Mouse (Mus musculus): ENCODE measurements around the gene Tmem131. TPM values are rescaled to one million over a fixed set of nuclear protein-coding genes. Genes with fewer than 3 reads are reported as not detected.
A peak's percentile ranks its signal among the peaks of the same experiment; 100 is the strongest.

The Tmem131 gene
- polyA plus RNA-seq, 1 experiment from 2014 or later = 8.0 TPM

- Histone ChIP-seq H3K4me1 (replicated peaks) (no peaks in the 10 kb centered on the region), H3K4me3 (replicated peaks) (no peak overlapping the region), H3K27me3 (no peaks in the 10 kb centered on the region), H3K27ac (replicated peaks) (no peak overlapping the region), H3K36me3 (replicated peaks) (no peaks in the 10 kb centered on the region), H3K9me3 (replicated peaks) (no peaks in the 10 kb centered on the region), H3K9ac (no peak overlapping the region), H3K4me2 (no peak overlapping the region)
- ATAC-seq (ENCODE audit: insufficient read depth) = no peak
- WGBS (ENCODE audit: insufficient replicate concordance) = 69% methylated on average over 3 of the region's 3 CpGs
Measured at GRCm38 (mm10) chr1:36970918-36971617, 27.6 kb upstream of the Tmem131 start.

- H3K36me3 ChIP-seq (replicated peaks) = no peaks in the 10 kb centered on the region
- no peak for ATAC-seq (ENCODE audit: insufficient read depth)
- 76% methylated on average over 5 of the region's 5 CpGs for WGBS (ENCODE audit: insufficient replicate concordance)
Measured at GRCm38 (mm10) chr1:36965831-36966230, 22.4 kb upstream of the Tmem131 start.

GRCm38 (mm10) chr1:36962379-36963176, 19.1 kb upstream of the Tmem131 start:
- no peaks in the 10 kb centered on the region for H3K4me1 ChIP-seq (replicated peaks)
- no peak overlapping the region for H3K4me2 ChIP-seq
- H3K27me3 ChIP-seq = no peaks in the 10 kb centered on the region
- 65% methylated on average over 10 of the region's 10 CpGs for WGBS (ENCODE audit: insufficient replicate concordance)
- ATAC-seq (ENCODE audit: insufficient read depth) = no peak
- no peak overlapping the region for H3K4me3 ChIP-seq (replicated peaks)
- H3K36me3 ChIP-seq (replicated peaks) = no peaks in the 10 kb centered on the region
- no peaks in the 10 kb centered on the region for H3K9me3 ChIP-seq (replicated peaks)
- H3K27ac ChIP-seq (replicated peaks) = no peak overlapping the region
- no peak overlapping the region for H3K9ac ChIP-seq

More at GRCm38 (mm10) chr1:36965831-36966230, 22.4 kb upstream of the Tmem131 start:
- no peak overlapping the region for H3K4me2 ChIP-seq
- no peaks in the 10 kb centered on the region for H3K27me3 ChIP-seq
- no peak overlapping the region for H3K4me3 ChIP-seq (replicated peaks)
- H3K9ac ChIP-seq = no peak overlapping the region
- no peaks in the 10 kb centered on the region for H3K9me3 ChIP-seq (replicated peaks)
- H3K27ac ChIP-seq (replicated peaks) = no peak overlapping the region
- no peaks in the 10 kb centered on the region for H3K4me1 ChIP-seq (replicated peaks)

GRCm38 (mm10) chr1:36960509-36961222, 17.2 kb upstream of the Tmem131 start:
- H3K27ac ChIP-seq (replicated peaks) = no peak overlapping the region

GRCm38 (mm10) chr1:36949591-36950184, 6.2 kb upstream of the Tmem131 start:
- Histone ChIP-seq H3K36me3 (replicated peaks) (no peaks in the 10 kb centered on the region), H3K27ac (replicated peaks) (no peak overlapping the region), H3K4me2 (no peak overlapping the region), H3K9me3 (replicated peaks) (no peaks in the 10 kb centered on the region), H3K4me3 (replicated peaks) (no peak overlapping the region), H3K27me3 (peaks cover 4% of the 10 kb centered on the region; the same call in 1 of the 2 replicates), H3K4me1 (replicated peaks) (peaks cover 3% of the 10 kb centered on the region), H3K9ac (no peak overlapping the region)
- ATAC-seq (ENCODE audit: insufficient read depth) = no peak
- 58% methylated on average over 7 of the region's 7 CpGs for WGBS (ENCODE audit: insufficient replicate concordance)

More at GRCm38 (mm10) chr1:36960509-36961222, 17.2 kb upstream of the Tmem131 start:
- ATAC-seq (ENCODE audit: insufficient read depth) = no peak
- Histone ChIP-seq H3K4me1 (replicated peaks) (no peaks in the 10 kb centered on the region), H3K9me3 (replicated peaks) (no peaks in the 10 kb centered on the region), H3K36me3 (replicated peaks) (no peaks in the 10 kb centered on the region), H3K4me3 (replicated peaks) (no peak overlapping the region), H3K9ac (no peak overlapping the region), H3K4me2 (no peak overlapping the region), H3K27me3 (no peaks in the 10 kb centered on the region)
- WGBS (ENCODE audit: insufficient replicate concordance) = 64% methylated on average over 16 of the region's 16 CpGs

DNA sequence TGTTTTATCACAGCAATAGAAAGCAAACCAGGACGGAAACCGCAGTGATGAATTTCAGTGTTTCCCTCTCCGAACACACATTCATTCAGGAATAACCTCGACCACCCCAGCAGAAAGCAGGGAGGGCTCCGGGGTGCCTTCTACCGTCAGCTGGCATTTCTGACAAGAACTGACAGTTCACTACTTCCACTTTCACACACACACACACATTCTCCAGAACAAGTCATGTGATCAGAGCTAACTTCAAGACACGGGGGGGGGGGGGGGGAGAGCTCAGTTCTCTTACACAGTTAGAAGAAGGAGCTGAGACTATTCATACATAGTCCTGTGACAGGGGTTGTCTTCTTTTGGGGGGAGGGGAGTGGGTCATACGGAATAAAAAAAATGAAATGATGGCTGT, 4.0 kb upstream of the Tmem131 start:
- no peaks in the 10 kb centered on the region for H3K36me3 ChIP-seq (replicated peaks)
- no peak overlapping the region for H3K27ac ChIP-seq (replicated peaks)
- no peaks in the 10 kb centered on the region for H3K9me3 ChIP-seq (replicated peaks)
- no peak overlapping the region for H3K4me3 ChIP-seq (replicated peaks)
- WGBS (ENCODE audit: insufficient replicate concordance) = 46% methylated on average over 8 of the region's 8 CpGs
- H3K9ac ChIP-seq = no peak overlapping the region
- ATAC-seq (ENCODE audit: insufficient read depth) = no peak
- H3K4me2 ChIP-seq = no peak overlapping the region
- H3K4me1 ChIP-seq (replicated peaks) = peaks cover 26% of the 10 kb centered on the region
- H3K27me3 ChIP-seq = peaks cover 4% of the 10 kb centered on the region; the same call in 1 of the 2 replicates

GRCm38 (mm10) chr1:36940381-36940762, 3.1 kb downstream of the Tmem131 start:
- WGBS (ENCODE audit: insufficient replicate concordance) = 36% methylated on average over 3 of the region's 3 CpGs
- Histone ChIP-seq H3K27me3 (no peaks in the 10 kb centered on the region), H3K4me3 (replicated peaks) (peak overlapping the region; percentile 96), H3K9me3 (replicated peaks) (no peaks in the 10 kb centered on the region), H3K4me1 (replicated peaks) (peaks cover 78% of the 10 kb centered on the region), H3K27ac (replicated peaks) (peak overlapping the region; percentile 92; the same call in 1 of the 2 replicates), H3K36me3 (replicated peaks) (no peaks in the 10 kb centered on the region), H3K9ac (peak overlapping the region; percentile 100), H3K4me2 (peak overlapping the region; percentile 84)
- no peak for ATAC-seq (ENCODE audit: insufficient read depth)

DNA sequence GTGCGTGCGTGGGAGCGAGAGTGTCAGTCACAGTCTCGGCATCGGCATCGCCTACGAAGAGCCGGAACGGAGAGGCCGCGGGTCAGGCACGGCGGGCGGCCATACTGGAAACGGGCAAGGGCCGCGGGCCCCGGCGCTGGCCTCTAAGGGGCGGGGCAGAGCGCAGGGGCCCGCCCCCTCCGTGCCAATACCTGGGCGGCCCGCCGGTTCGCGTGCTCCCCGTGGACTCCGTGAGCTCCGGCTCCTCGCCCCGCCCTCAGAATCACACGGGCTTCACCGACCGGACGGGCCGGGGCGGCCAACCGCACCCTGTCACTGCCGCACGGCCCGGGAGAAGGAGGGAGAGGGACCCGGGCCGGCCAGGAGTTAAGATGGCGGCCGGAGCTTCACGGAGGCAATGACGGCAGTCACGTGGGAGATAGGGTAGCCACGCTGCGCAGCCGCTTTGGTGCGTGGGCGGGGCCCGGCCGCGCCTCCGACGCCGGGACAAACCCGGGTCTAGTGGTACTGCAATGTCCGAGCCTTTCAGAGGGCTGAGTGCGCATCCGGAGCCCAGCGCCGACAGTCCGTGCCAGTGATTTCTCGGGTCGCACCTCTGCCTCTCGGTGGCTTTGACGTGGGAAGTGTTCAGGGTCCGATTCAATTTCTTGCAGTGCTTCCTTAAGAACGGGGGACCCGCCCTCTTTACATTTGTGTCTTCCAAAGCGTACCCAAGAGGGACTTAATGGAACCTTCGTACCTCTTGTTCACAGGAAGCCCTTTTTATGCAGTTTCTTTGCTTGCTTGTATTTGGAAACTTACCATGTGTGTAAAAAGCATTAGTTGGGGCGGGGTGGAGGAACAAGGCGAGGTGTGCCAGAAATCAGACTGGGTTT, 3.7 kb downstream of the Tmem131 start:
- peak; percentile 94 for ATAC-seq (ENCODE audit: insufficient read depth)
- no peaks in the 10 kb centered on the region for H3K27me3 ChIP-seq
- peak overlapping the region; percentile 100 for H3K9ac ChIP-seq
- peak overlapping the region; percentile 92 for H3K27ac ChIP-seq (replicated peaks)
- H3K4me1 ChIP-seq (replicated peaks) = peaks cover 81% of the 10 kb centered on the region
- H3K36me3 ChIP-seq (replicated peaks) = no peaks in the 10 kb centered on the region
- H3K4me2 ChIP-seq = peak overlapping the region; percentile 84
- no peaks in the 10 kb centered on the region for H3K9me3 ChIP-seq (replicated peaks)
- under 1% methylated on average over 79 of the region's 79 CpGs for WGBS (ENCODE audit: insufficient replicate concordance)
- H3K4me3 ChIP-seq (replicated peaks) = peak overlapping the region; percentile 96

DNA sequence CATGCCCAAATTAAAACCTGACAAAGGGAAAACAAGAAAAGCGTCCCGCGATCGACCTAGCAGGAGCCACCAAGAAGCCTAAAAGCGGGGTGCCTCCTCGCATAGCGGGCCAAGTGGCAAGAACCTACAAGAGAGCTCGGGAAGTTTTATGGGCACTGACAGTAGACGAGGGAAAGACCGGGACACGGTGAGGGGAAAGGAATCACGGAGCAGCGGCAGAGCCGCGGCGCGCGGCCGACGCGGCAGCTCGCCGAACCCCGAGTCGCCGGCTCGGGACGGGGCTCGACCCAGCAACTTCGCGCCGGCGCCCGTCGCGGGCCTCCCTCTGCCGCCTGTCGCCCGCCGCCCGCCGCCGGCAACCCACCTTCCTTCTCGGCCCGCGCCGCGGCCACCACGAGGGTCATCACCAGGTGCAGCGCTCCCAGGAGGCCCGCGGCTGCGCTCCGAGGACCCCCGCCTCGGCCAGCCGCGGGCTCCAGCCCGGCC, 4.6 kb downstream of the Tmem131 start:
- Histone ChIP-seq H3K9me3 (replicated peaks) (no peaks in the 10 kb centered on the region), H3K4me3 (replicated peaks) (peak overlapping the region; percentile 96), H3K4me2 (peak overlapping the region; percentile 84), H3K36me3 (replicated peaks) (no peaks in the 10 kb centered on the region), H3K9ac (peak overlapping the region; percentile 100), H3K4me1 (replicated peaks) (peaks cover 81% of the 10 kb centered on the region), H3K27me3 (no peaks in the 10 kb centered on the region), H3K27ac (replicated peaks) (peak overlapping the region; percentile 92)
- peak; percentile 7 for ATAC-seq (ENCODE audit: insufficient read depth)
- under 1% methylated on average over 40 of the region's 59 CpGs for WGBS (ENCODE audit: insufficient replicate concordance)

- peak overlapping the region; percentile 92 for H3K27ac ChIP-seq (replicated peaks)
- H3K27me3 ChIP-seq = no peaks in the 10 kb centered on the region
- peak overlapping the region; percentile 84 for H3K4me2 ChIP-seq
- no peak for ATAC-seq (ENCODE audit: insufficient read depth)
- 1% methylated on average over 9 of the region's 9 CpGs for WGBS (ENCODE audit: insufficient replicate concordance)
- H3K36me3 ChIP-seq (replicated peaks) = no peaks in the 10 kb centered on the region
- peak overlapping the region; percentile 96 for H3K4me3 ChIP-seq (replicated peaks)
- H3K4me1 ChIP-seq (replicated peaks) = peaks cover 81% of the 10 kb centered on the region
- H3K9me3 ChIP-seq (replicated peaks) = no peaks in the 10 kb centered on the region
- H3K9ac ChIP-seq = peak overlapping the region; percentile 100
Measured at GRCm38 (mm10) chr1:36938348-36938747, 5.1 kb downstream of the Tmem131 start.

Data from liver, embryonic 15.5 days (tissue).